Mouse (Mus musculus) adrenal gland, adult 18-20 months (tissue): ENCODE measurements at regions not wholly inside any gene's neighbourhood (a gene's known extent, or its start where the extent isn't known, plus 50 kb on each side); places are given as distances from the start of the nearest gene placed in this dataset.
"Not testable (repeated sequence)": the region's sequence is repeated elsewhere in the genome, so short reads cannot be mapped to it uniquely, and the experiment has no call there.

ENCODE experiments used
- DNase-seq, 2 experiments: peaks; one replicate each; pipeline ENCODE4 v3.0.0; 2021 to 2022; ENCODE audit warnings: low spot score in 2 of 2

DNA sequence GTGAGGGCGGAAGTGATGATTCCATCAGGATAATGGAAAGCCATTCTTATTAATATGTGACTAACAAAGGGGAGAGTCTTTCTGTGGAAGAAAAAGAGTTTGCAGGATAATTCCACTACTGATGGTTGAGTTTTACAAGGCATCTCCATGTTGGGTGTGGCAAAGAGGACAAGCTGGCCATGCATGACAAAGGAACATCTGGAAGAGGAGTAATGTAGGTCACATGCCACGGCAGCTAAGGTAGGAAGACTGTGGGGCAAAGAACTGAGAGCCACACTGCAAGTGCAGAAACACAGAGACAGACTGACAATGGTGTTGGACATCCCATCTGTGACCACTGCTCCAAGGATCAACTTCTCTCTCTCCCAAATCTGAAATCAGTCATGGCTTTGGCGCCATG is 196.4 kb upstream of the Gdi2 start:
- DNase-seq = no peak

GRCm38 (mm10) chr13:3343611-3344010 is 194.3 kb upstream of the Gdi2 start:
- no peak for DNase-seq

DNA sequence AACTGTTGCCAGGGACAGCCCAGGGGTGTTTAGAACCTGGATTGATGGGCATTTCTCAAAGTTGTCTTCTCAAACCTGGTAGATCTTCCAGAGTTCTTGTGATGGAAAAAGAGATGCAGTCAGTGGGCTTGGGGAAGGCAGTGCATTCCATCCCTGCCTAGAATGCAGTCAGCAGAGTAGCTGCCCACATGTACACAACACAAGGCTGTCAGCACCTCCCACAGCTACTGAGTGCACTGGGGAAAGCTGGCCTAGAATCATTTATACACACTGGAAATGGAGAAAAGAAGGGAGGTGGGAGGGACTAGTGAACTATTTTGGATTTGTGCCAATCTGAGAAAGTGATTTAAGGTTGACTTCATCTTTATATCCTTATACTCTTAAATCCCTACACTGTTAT is 183.0 kb upstream of the Gdi2 start:
- not testable (repeated sequence) for DNase-seq

DNA sequence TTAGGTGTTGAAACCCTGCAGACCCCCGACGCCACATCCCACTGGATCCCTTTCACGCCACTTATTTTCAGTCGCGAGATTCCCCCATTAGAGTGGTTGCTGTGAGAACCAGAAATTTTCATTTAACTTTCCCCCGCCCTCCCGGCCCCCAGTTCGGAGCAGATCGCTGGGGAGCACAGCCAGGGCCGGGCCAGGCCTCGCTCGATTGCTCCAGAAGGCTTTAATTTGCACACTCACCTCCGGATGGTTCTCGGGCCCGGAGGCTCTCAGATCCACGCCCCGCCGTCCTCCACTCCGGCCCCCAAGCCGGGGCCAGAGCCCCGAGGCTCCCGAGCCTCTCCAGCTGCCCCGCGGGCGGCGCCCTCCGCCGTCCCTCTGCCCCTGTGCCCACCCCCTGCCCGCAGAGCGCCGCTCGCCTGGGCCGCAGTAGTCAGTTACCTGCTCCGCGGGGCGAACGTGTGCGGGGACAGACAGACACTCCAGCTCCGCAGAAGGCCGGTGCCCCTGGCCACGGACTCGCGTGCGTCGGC is 179.7 kb upstream of the Gdi2 start:
- DNase-seq = peak in 1 of 2 experiments; percentile 2

DNA sequence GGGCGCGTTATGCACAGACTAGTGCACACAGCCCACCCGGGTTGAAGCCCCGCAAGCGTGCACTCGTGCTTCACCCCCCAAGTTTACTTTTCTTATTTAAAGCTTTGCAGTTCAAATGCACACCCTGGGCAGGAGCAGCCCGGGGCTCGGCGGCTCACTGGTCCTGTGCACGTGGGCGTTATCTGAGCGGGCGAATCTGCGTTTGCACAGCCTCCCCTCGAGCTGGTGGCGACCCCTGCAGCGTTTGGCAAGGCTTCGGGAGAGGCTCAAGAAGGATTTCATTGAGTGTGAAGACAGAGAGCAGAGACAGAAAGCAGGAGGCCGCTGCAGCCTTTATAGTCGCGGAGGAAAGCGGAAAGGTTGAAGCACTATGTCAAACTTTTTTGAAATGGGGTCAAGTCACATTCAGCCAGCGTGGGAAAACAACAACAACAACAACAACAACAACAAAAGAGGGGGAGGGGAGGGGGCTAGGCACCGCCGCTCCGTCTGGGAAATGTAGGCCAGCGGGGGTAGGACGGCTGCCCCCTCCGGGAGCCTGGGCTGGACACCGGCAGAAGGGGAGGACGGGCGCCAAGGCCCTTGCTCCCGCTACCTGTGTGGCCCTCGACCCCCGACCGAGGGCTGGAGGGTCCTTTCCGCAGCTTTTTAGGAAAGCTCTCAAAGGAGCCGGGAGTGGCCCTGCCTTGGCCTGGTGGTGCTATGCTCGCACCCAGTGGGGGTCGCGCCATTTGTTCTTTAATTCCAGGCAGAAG is 178.7 kb upstream of the Gdi2 start:
- DNase-seq = peak in 1 of 2 experiments; percentile 2

GRCm38 (mm10) chr13:3359751-3360260 is 178.1 kb upstream of the Gdi2 start:
- peak in 1 of 2 experiments; percentile 6 for DNase-seq

DNA sequence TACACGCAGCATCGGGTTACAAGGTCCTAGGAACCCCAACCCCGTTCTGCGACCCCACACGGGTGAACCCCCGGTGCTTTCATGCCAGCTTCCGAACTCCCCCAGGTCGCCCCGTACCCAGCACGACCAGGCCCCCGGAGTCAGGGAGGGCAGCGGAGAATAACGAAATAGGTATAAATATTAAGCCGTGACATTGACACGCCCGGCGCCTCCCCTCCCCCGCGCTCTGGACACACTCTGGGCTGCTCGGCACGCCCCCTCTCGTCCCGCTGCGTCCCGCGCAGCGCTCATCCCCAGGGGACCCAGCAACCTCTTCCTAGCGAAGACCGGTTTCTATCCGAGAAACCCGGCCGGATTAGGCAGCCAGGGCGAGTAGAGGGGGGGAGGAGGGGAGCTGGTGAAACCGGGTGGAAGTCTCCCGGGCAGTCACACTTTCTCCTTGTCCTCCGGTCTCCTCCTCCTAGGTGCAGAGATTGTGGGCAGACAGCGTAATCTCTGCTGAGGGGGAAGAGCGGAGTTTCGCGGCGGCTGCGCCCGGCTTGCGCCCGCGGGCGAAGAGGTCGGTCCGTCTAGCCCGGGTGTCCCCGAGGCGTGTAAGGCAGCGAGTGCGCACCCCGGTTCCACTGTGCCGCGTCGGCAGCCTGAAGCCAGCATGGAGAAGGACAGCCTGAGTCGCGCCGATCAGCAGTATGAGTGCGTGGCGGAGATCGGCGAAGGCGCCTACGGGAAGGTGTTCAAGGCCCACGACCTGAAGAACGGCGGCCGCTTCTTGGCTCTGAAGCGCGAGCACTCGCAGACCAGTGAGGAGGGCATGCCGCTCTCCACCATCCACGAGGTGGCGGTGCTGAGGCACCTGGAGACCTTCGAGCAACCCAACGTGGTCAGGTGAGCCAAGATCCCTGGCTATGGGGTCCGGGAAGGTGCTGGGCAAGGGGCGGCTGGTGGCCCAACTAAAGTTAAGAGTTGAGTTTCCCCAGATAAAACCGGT is 177.1 kb upstream of the Gdi2 start:
- DNase-seq = peak in 1 of 2 experiments; percentile 15

DNA sequence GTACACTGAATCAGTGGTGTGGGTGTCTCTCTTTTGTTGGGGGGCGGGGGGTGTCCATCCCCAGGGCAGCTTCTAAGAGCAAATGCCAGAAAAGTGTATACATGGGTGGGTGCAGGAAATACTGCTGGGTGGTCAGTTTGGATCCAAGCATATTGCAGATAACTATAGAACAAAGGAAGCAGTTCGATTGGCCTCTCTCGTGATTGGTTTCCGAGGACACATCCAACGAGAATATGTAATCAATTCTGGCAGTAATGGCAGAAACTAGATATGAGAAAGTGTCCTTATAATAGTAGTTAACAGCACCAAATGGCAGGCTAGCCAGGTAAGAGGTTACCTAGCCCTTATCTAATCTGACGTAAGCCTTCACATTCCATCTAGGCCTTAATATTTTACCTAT is 165.2 kb upstream of the Gdi2 start:
- DNase-seq = no peak

DNA sequence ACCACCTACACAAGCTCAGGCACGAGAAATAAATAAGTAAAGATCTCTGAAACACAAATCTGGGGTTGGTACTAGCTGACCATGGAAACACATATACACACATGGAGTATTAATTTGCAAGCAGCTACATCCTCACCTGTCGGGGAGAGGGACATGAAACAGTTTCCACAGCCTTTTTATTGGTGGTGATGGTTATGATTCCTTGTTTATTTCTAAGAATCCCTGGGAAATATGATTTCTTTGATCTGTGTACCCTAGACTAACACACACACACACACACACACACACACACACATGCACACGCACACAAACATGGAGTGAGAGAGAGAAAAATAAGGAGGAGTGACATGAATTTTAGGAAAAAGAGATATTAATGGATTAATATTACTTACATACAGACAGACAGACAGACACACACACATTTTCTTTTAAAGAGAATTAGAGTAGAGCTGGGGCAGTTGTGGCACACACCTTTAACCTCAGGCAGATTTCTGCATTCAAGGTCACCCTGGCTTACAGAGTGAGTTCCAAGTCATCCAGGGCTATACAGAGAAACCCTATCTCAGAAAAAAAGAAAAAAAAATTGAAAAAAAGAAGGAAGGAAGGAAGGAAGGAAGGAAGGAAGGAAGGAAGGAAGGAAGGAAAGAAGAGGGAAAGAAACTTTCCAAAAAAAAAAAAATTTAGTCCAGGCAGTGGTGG is 164.2 kb upstream of the Gdi2 start:
- not testable (repeated sequence) for DNase-seq

DNA sequence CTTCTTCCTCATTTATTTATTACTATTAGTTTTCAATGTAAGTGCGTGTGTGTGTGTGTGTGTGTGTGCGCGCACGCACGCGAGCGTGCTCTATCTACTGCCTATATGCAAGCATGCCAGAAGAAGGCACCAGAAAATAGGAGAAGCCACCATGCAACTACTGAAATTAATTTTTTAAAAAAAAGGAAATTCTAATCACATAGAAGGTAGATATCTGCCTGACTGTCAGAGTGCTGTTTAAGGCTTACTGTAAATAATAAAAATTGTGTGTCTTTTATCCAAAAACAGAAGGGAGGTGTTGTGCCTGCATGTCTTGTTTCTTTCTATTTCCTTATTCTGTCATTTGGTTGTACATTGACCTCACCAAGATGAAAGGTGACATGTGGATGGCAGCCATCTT is 163.1 kb upstream of the Gdi2 start:
- DNase-seq = no peak

DNA sequence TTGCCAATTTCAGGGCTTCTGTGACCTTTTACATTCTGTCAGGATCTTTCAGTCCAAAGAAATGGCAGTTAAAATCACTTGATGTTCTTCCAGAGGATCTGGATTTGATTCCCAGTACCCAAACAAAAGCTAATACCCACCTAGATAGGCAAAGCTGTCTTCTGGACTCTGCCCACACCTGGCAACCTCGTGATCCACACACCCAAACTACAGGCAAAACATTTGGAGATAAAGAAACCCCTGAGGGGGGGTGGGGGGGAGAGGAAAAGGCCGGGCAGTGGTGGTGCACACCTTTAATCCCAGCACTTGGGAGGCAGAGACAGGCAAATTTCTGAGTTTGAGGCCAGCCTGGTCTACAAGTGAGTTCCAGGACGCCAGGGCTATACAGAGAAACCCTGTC is 160.1 kb upstream of the Gdi2 start:
- DNase-seq = not testable (repeated sequence)

- DNase-seq = not testable (repeated sequence)
Observed at GRCm38 (mm10) chr13:3405783-3406182, 132.1 kb upstream of the Gdi2 start.

GRCm38 (mm10) chr13:3406236-3407017 is 131.4 kb upstream of the Gdi2 start:
- DNase-seq = peak; percentile 70 to 74

- not testable (repeated sequence) for DNase-seq
Observed at GRCm38 (mm10) chr13:3410281-3410680, 127.6 kb upstream of the Gdi2 start.

DNA sequence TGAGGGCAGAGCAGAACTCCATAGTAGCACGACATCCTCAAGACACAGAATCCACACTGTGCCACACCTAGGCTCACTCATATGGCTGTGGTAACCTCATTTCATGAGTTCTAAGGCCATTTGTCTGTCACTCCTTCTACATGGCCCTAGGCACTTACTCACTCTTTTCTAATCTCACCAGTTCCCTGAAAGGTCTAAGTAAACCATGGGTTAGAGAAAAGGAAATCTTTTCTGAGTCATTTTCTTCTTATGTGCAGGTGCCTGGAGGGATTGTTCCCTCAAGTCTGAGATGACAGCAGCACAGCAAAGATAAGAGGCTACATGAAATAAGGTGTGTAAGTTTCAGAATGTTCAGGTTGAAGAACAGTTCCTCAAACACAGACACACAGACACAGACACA is 120.8 kb upstream of the Gdi2 start:
- DNase-seq = no peak

GRCm38 (mm10) chr13:3455374-3455773 is 82.5 kb upstream of the Gdi2 start:
- not testable (repeated sequence) for DNase-seq

DNA sequence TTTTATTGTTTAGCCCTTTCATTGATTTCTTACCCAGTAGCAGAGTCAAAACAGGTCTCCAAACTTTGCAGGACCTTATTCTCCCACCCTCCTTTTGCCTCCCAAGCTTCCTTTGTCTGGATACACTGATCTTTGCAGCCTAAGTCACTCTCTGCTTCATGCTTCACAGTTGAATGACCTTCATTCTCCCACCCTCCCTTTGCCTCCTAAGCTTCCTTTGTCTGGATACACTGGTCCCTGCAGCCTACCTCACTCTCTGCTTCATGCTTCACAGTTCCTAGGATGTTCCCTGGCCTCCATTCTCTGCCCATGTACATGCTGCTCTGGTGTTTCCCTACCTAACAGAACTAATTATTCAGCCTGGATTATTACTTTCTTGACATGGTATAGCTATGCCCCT is 61.0 kb upstream of the Gdi2 start:
- no peak for DNase-seq

- peak; percentile 15 to 34 for DNase-seq
Observed at GRCm38 (mm10) chr13:3477997-3478728, 59.7 kb upstream of the Gdi2 start.
